Mouse (Mus musculus) urinary bladder, postnatal 14 days (tissue): ENCODE data around the gene Cyfip2.

ENCODE experiments used
- DNase-seq: peaks from one replicate; pipeline ENCODE4 v3.0.0; 2021; ENCODE audit warnings: low spot score

Gene Cyfip2

DNA sequence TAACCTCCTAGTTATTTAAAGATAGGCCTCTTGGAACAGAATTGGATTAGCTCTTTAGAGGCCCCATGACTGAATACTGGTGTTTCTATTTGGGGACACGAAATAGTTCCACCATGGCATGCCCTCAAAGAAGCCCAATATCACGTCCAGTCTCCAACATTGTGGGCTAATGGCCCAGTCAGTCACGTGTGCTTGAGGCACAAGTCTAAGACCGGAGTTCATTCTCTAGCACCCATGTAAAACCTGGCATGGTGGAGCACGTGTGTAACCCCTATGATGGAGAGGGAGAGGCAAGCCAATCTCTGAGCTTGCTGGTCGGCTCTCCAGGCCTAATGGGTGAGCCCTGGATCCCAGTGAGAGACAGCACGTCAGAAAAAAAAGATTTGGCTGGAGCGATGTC is 36.5 kb downstream of the Cyfip2 start:
- no peak for DNase-seq

DNA sequence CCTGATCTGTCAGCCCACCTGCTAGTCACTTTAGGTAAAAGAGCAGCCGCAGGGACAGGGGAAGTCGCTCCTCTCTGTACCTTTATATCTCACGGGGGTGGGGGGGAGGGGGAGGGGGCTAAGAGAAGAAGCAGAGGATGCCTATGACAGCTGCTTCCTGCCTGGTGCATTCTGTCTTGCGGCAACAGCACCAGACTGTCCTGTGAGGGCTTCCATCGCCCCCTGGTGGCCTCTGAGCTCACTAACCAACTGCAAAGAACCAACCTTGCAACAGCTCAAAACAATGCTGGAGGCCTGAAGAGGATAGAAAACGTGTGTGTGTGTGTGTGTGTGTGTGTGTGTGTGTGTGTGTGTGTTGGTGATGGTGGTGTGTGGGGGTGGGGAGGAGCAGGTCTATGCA is 37.4 kb downstream of the Cyfip2 start:
- peak; percentile 80 for DNase-seq

DNA sequence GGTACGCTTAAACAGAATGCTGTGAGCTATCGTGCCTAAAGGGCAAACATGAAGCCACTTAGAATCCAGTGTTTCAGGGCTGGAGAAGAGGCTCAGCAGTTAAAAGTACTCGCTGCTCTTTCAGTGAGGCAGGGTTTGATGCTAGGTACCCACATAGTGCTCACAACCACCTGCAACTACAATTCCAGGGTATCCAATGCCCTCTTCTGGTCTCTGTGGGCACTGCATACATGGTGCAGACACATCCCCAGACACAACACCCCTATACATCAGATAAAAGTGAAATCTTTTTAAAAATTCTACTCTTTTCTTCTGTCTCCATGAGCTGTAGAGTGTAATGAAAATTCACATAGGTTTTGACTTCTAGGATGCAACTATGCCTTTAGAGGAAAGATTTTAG is 38.7 kb downstream of the Cyfip2 start:
- DNase-seq, result no peak

DNA sequence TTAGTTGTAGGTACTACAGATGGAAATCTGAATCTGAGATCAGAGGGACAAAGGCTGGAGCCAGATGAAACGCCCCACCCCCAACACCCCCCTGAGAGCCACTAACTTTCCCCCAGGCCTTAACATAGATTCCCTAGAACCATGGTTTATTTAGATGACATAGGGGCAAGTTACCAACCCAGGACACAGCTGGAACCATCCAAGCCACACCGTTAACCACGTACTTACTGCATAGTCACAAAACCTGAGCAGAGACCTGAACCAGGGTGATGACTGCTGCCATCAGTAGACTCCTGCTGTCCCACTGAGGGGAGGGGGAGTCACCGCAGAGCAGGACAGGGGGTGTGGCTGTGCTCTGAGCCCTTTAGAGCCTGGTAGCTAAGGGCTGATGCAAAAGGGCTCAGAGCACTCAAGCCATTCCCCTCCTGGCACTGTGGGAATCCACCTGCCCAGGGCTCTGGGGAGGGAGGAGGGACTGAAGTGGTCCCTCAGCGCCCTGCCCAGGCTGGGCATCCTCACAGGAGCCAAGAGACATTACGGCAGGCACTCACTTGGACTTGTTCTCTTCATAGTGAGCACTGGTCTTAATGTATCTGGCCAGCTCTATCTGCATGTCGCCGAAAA is 40.5 kb downstream of the Cyfip2 start:
- no peak for DNase-seq

DNA sequence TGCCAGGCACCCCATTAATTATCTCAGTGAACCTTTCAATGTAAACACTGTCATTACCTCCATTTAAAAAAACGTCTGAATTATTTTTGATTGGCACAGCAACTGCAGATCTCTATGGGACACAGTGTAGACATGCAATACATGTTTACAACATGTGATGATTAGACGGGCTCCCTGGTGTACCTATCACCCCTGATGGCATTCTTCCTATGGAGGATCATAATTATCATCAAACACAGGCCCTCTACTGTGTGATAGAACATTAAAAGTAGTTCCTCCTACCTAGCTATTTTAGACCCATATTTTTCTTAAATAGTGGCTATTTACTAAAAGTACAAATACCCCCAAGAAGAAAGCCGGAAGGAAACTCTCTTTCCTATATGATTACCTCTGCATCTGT is 42.8 kb downstream of the Cyfip2 start:
- no peak for DNase-seq

DNA sequence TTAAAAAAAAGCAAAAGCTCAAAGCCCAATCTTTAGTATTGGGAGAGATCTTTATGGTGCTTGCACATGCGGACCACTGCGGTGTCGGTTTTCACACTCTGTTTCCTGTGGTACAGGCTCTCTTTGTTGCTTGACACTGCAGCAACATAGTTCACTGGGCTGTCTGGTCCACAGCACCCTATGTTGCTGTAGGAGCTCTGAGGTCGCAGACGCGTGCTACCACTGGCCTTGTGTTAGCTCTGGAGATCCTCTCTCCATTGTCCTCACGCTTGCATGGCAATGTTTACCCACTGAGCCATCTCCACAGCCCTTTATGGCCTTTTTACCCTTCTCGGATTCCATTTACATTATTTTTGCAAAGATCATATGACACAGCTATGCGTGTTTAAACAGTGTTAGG is 43.3 kb downstream of the Cyfip2 start:
- DNase-seq, result no peak

DNA sequence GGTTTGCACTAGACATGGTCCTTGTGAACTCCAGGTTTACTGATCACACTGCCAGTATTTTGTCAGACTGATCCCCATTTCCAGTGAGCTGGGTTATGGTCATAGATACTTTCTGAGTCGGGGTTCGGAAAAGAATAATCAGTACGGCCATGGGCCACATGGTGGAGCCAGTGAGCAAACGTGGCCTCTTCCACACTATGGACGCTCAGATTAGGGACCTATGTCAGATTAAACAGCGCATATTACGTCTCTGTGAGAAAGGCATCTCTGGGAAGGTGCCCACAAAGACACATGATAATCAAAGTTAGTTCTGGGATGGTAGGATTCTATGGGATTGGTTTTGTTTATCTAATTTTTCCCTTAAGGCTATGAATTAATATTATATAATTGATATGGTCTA is 43.7 kb downstream of the Cyfip2 start:
- peak; percentile 44 for DNase-seq

DNA sequence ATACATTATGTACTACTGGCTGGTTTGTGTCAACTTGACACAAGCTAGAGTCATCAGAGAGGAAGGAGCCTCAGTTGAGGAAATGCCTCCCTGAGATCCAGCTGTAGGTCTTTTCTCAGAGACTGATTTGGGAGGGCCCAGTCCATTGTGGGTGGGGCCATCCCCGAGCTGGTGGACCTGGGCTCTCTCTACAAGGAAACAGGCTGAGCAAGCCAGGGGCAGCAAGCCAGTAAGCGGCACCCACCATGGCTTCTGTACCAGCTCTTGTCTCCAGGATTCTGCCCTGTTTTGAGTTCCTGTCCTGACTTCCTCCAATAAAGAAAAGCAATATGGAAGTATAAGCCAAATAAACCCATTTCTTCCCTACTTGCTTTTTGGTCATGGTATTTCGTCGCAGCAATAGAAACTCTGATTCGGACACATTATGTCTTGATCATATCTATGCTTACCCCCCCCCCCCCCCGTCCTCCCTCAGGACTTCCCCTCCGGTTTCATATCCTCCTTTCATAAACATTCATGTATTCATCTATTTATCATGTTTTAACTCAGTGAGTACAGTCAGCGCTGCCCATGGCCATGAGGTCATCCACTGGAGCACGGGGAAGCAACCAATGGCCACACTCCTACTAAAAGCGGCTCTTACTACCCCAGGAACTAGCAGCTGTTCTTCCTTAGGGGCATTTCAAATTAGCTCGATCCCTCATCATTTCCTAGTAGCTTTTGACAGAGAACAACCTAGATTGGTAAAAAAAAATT is 47.5 kb downstream of the Cyfip2 start:
- DNase-seq, result no peak

DNA sequence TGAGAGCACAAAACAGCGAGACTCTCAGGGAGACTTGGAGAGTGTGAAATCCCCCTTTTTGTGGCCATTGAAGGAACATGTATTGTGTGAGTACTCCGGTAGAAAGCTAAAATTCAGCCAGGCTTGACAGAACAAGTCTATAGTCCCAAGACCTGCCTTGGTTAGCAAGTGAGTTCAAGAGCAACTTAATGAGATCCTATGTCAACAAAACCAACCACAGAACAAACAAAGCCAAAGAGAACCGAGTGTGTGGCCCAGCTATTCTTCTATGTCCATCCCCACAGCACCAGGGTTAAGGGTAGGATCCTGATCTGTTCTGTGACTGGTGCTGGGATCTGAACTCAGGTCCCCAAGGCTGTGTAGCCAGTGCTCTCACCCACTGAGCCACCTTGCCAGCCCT is 48.1 kb downstream of the Cyfip2 start:
- DNase-seq, result no peak

DNA sequence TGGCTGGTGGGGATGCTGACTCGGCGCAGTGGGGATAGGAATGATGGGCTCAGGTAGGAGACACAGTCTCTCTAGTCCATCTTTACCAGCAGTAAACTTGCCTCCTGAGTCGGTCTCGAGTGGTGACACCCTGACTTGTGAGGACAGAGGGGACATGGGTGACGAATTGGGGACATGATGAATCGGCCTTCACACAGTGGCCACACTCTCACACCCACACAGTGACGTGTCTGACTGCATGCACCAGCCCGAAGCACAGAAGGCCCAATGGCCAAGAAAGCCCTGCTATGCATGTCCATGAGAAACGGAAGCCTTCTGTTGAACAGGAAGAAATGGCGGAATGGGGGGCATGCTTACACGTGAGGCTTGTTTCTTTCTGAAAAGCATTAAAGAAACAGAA is 49.4 kb downstream of the Cyfip2 start:
- no peak for DNase-seq

DNA sequence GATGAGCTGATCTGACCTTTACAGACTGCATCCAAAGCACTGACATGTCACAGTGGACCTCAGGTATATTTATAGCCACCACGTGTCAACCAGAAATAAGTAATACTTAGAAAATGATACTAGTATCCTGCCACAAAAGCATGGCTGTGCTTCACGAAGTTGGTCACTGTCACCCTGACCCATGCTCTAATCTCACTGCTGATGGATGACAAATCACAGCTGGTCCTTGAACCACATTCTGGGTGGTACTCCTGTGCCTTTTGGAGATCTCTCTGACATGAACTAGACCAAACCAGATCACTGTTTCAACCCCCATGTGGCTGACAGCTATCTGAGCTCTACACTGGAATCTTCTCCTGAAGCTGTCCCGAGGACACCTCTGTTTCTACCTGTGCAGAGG is 49.8 kb downstream of the Cyfip2 start:
- DNase-seq, result no peak

DNA sequence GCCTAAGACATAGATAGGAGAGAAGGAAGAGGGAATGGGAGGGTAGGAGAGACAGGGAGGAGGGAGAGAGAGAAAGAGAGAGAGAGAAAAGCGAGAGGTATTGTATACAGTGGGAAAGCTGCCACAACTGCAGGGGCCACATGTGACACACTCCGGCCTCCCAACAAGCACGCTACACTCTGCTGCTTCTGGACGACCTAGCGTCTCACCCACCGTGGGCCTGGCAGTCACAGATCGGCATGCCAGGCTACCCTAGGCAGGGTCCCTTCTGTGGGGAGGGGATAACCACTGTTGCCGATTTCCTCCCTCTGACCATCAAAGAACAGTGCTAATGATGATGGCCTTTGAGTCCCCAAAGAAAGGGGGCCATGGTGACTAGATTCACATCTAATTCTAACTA is 53.9 kb downstream of the Cyfip2 start:
- DNase-seq, result no peak

DNA sequence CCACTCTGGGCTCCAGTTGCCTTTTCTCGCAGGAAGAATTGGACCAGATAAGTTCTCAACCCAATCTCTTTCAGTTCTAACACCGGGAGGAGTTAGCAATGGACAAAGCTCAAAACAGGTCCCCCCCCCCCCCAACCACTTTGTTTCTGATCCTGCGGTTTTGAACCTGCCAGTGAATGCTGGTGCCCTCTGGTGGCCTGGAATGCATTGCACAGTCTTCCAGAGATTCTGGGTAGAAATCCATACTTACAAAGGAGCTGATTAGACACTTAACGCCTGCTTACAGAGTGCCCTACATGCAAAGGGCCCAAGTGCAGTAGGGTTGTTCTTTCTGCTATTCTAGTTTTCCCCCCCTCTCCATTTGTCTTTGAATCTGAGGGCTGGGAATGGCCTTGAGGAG is 54.5 kb downstream of the Cyfip2 start:
- DNase-seq, result peak; percentile 16

DNA sequence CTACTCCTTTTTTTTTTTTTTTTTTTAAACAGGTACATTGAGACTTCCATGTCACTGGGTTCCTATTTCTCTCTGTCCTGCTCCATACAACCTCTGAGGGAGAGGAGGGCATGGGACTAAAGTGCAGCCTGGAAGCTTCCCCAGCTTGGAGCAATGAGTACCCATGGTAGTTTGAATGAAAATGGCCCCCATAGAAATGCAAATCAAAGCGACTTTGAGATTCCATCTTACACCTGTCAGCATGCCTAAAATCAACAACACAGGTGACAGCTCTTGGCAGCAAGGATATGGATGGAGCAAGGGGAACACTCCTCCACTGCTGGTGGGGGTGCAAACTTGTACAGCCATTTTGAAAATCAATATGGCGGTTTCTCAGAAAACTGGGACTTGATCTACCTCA is 57.4 kb downstream of the Cyfip2 start:
- DNase-seq, result no peak

DNA sequence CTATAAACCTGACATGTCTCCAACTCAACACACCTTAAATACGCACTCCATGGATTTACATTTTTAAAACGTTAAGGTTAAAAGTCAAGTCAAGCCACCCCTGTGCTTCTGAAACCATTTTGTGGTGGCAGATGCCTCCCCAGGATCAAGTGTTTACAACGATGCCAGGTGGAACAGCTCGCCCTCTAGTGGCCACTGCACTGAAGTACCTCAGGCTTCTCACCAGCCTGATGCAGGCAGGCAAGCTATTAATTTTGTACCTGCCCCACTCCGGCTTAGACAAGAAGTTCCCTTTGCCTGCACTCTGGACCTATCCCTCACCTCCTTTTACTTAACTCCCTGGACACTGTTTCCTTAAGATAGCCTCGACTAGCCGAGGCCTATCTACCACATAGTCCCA is 60.7 kb downstream of the Cyfip2 start:
- DNase-seq, result peak; percentile 74

DNA sequence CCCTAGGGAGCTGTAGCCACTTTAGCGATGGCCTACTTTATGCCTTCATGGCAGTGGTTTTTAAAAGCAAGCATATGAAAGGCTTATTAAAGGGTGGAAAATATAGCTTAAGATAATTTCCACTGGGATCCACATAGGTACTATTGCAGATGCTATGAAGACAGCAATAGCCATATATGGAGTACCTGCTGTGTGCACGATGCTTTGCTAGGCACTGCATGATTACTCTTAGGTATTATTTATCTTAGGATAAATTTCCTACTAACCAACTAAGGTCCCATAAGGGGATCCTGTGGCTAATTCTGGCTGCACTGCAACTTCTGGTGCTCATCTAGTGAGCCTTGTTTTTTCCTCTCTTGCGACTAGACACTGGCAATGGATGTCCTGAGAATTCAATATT is 64.3 kb downstream of the Cyfip2 start:
- no peak for DNase-seq

DNA sequence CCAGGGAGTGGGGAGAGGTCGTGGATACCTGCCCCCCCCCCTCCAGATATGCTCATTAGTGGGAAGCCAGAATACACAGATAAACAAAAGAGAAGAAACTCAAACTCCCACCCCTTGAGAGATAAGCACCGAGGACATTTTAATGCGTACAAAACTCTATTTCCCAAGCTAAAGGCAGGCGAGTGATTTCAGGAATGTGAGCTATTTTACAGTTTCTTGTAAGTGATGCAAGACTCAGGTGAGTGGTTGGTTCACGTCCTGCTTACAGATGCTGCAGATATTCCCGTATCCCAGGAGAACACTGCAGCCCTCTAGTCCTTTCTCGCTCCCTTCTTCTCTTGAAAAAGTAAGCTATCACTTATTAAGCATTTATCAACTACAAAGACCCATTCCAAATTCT is 66.3 kb downstream of the Cyfip2 start:
- DNase-seq, result no peak

DNA sequence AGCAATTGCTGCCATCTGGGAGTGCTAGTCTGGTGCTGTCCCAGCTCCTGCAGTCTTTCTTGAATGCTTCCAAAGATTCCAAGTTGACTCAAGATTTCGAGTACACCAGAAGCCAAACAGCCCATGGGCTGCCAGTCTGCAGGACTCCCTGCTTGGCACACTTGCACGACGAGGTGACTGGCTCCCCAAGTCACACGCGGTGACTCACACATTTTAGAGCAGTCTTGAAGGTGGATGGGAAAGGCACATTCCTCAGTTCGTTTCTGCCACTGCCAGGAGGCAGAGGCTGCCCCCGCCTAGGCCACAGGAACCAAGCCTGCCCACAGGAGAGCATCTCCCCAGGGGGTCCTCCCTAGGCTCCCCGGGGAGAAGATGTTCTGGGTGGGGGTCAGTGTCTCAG is 66.7 kb downstream of the Cyfip2 start:
- DNase-seq, result peak; percentile 13

DNA sequence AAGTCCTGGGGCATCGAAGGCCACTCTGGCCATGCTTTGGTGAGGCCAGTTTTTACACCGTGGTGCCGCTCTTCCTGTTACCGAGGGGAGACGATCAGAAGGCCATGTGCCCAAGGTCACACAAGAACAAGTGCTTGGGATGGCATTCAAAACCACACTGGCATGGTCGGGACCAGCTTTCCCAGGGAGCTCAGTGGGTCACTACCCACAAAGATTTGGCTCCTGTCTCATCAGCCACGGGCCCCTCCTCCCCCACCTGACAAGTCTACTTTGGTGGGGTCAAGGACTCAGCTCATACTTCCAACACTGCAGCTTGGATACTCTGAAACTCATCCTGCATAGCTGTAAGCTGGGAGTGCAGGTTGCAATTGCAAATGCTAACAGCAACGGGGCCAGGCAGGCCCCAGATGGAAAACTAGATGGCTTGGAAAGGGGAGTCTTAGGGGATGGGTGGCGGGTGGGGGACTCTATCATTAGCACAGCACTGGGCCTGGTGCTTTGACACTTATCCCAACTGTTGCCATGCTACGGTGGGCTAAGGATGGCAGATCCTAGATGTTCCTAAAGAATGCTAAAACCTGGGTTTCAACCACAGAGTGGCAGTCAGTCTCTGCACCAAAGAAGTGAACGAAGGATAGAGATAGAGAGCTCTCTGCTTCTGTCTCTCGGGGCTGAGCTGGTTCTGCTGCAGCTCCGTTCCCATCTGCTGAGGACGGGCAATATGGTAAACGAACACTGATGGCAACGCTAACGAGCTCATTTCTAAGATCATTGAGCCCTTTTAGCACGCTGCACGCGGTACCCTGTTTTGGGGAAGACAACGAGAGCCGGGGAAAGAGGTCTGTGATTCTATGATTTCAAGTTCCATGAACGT is 67.7 kb downstream of the Cyfip2 start:
- DNase-seq, result no peak

DNA sequence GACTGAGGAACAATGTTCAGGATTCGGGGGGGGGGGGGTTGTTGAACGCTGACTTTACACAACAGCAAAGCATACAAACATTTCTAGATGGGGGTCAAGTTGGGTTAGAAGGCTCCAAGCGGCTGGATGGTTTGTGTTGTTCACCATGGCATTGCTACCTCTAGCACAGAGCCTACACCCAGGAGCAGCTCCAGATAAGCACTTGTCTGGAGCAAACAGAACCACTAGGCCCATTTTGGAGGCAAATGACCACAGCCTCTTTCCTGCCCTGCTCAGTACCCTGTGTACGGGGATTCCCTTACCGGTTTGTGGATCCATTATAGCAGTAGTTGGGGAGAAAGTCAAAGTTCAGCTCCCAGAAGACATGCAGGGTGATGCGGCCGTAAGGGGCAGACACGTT is 70.7 kb downstream of the Cyfip2 start:
- DNase-seq, result no peak

DNA sequence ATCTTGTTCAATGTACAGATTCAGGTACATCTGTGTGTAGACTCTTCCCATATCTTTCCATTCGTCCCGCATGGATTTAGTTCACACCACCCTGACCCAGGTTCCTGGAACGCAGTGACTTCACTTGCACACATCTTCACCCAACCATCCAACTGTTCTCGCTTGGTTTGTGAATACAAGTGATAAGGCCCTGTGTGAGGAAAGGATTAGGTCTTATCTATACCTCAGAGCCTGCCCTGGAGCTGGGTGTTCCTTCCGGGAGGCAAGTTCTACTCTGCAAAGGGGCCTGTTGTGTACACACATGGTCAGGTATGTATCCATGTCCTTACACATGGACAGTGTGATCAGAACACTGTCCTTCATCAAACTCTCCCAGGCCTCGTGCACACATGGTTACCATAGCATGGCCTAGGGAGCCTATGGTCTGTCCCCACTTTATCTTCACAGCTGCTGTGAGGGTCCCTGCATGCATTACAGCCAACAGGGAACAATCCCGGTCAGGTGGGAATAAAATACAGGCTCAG is 71.4 kb downstream of the Cyfip2 start:
- no peak for DNase-seq

DNA sequence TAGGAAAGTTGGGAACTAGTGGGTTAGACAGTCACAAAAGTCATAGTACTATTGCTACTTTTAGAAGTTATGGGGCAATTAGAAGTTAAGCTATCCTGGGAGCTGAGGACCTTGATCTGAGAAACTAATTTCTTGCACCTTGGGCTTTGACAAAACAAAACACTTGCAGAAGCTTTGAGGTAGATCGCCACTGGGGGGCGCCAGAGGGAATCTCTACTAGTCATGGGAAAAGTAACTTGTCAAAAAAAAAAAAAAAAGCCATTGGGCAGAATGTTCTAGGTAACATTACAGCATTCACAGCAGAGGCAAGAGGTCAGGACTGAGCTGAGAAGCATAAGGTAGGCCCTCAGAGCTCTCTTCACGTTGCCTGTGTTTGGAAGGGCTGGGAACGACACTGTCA is 75.7 kb downstream of the Cyfip2 start:
- peak; percentile 74 for DNase-seq

DNA sequence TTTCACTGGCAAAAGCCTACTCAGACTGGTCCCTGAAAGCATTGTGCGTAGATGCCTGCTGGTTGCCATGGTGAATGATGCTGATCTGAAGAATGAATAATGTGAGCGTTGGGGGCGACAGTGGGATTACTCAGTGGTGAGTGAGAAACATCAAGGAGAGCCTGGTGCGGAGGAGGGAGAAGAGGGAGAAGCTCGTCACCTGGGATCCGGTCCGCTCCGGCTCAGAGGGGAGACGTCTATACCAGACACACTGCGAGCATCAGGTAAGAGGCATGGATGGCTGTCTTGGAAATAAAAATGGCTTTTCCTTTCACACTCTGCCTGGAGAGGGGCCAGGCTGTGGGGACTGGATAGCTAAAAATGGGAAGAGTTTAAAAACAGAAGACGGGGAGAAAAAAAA is 77.3 kb downstream of the Cyfip2 start, which contains the start of gene Fndc9:
Gene Fndc9, plus strand, starts transcription at position 198 of the 400 bp plus-strand sequence.
- no peak for DNase-seq
